In the genomic region with DNA sequence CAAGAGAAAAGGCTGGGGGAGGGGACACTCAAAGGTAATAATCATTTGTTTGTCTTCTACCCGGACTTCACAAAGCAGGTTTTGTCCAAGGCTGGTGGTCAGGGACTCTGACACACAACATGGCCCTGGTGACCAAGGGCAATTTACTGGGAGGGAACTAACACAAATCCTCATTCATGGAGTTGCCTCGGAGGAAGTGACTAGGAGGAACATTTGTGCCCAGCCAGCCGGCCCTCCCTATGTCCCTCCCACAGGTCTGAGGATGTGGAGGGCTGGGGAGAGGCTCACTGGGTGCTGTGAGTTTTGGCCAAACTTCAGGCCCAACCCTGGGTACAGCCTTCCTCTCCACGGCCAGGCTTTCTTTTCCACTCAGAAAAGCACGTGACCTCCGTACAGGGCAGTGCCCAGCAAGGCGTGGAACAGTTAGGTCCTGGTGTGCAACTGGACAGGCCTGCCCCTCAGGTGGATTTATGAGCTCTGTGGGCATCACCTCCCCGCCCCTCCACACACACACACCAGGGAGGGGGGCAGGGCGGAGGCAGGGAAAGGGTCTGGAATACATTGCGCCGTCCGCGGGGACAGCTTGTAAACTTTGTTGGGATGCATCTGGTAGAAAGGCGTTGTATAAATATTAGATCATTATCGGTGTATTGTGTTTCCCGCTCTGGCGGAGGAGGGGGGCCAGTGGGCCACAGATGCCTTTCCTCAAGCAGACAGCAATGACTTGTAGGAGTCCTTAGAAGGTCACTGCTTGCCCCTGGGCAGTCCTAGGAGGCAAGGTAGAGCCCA, we compare ENCODE assay signal across 8 mouse cellular contexts. TPM values are rescaled to one million over a fixed set of nuclear protein-coding genes. Genes with fewer than 3 reads are reported as not detected.
DNase-seq lines count a peak whose midpoint lies in the region; ATAC-seq lines count a peak whose summit lies in the region.

No protein-coding gene starts in this region.

- H3K9me3 ChIP-seq in embryonic facial prominence, embryonic 11.5 days (replicated peaks; ENCODE audit: control insufficient read depth, low read length): no peaks in the 10 kb centered on the region
- H3K9me3 ChIP-seq in hindbrain, embryonic 13.5 days: no peaks in the 10 kb centered on the region
- H3K9me3 ChIP-seq in limb, embryonic 12.5 days: no peaks in the 10 kb centered on the region
- H3K9me3 ChIP-seq in neural tube, embryonic 13.5 days: no peaks in the 10 kb centered on the region

- H3K27ac ChIP-seq in embryonic facial prominence, embryonic 11.5 days (replicated peaks; ENCODE audit: low read depth, low read length): peak overlapping the region; percentile 60
- H3K27ac ChIP-seq in hindbrain, embryonic 13.5 days: no peak overlapping the region
- H3K27ac ChIP-seq in limb, embryonic 12.5 days: peak overlapping the region; percentile 89
- H3K27ac ChIP-seq in neural tube, embryonic 13.5 days (replicated peaks): no peak overlapping the region

- H3K4me3 ChIP-seq in embryonic facial prominence, embryonic 11.5 days (ENCODE audit: low read depth, low read length): no peak overlapping the region
- no peak overlapping the region for H3K4me3 ChIP-seq in hindbrain, embryonic 13.5 days
- no peak overlapping the region for H3K4me3 ChIP-seq in limb, embryonic 12.5 days (replicated peaks)
- no peak overlapping the region for H3K4me3 ChIP-seq in neural tube, embryonic 13.5 days

- ATAC-seq in embryonic facial prominence, embryonic 11.5 days (replicated peaks; ENCODE audit: insufficient number of reproducible peaks, low FRiP score, low TSS enrichment, low read depth): peak; percentile 36; the same call in 1 of the 2 replicates
- 0 out of 2 replicates have a peak, but pooled peaks have one; percentile 15 for ATAC-seq in hindbrain, embryonic 13.5 days (ENCODE audit: low FRiP score)
- peak; percentile 72 for ATAC-seq in limb, embryonic 12.5 days (ENCODE audit: insufficient number of reproducible peaks, insufficient read depth, low FRiP score, low TSS enrichment, low read depth)
- ATAC-seq in neural tube, embryonic 13.5 days (ENCODE audit: low read depth): peak; percentile 59

- H3K9ac ChIP-seq in embryonic facial prominence, embryonic 11.5 days (replicated peaks; ENCODE audit: low read length): no peak overlapping the region
- no peak overlapping the region for H3K9ac ChIP-seq in hindbrain, embryonic 13.5 days
- H3K9ac ChIP-seq in limb, embryonic 12.5 days (replicated peaks): 0 out of 2 replicates have a peak overlapping the region, but pooled peaks have one; percentile 12
- H3K9ac ChIP-seq in neural tube, embryonic 13.5 days: no peak overlapping the region

- no peaks in the 10 kb centered on the region for H3K27me3 ChIP-seq in embryonic facial prominence, embryonic 11.5 days (ENCODE audit: control insufficient read depth, insufficient read depth, low read length)
- peaks cover 19% of the 10 kb centered on the region for H3K27me3 ChIP-seq in hindbrain, embryonic 13.5 days
- H3K27me3 ChIP-seq in limb, embryonic 12.5 days: peaks cover 30% of the 10 kb centered on the region
- peaks cover 10% of the 10 kb centered on the region; the same call in 1 of the 2 replicates for H3K27me3 ChIP-seq in neural tube, embryonic 13.5 days

- 24% methylated on average over 17 of the region's 17 CpGs for WGBS in embryonic facial prominence, embryonic 11.5 days
- 61% methylated on average over 17 of the region's 17 CpGs for WGBS in hindbrain, embryonic 13.5 days
- WGBS in limb, embryonic 12.5 days: 14% methylated on average over 17 of the region's 17 CpGs
- 25% methylated on average over 17 of the region's 17 CpGs for WGBS in neural tube, embryonic 13.5 days

- H3K36me3 ChIP-seq in embryonic facial prominence, embryonic 11.5 days (replicated peaks; ENCODE audit: control insufficient read depth, insufficient read depth, low read depth, low read length): no peaks in the 10 kb centered on the region
- no peaks in the 10 kb centered on the region for H3K36me3 ChIP-seq in hindbrain, embryonic 13.5 days
- H3K36me3 ChIP-seq in limb, embryonic 12.5 days: no peaks in the 10 kb centered on the region
- no peaks in the 10 kb centered on the region for H3K36me3 ChIP-seq in neural tube, embryonic 13.5 days

- H3K4me1 ChIP-seq in embryonic facial prominence, embryonic 11.5 days (ENCODE audit: control insufficient read depth, insufficient read depth, low read length): peaks cover 8% of the 10 kb centered on the region
- H3K4me1 ChIP-seq in hindbrain, embryonic 13.5 days (replicated peaks): peaks cover 14% of the 10 kb centered on the region; the same call in 1 of the 2 replicates
- H3K4me1 ChIP-seq in limb, embryonic 12.5 days (replicated peaks): peaks cover 46% of the 10 kb centered on the region
- peaks cover 25% of the 10 kb centered on the region for H3K4me1 ChIP-seq in neural tube, embryonic 13.5 days (replicated peaks)

- H3K4me2 ChIP-seq in embryonic facial prominence, embryonic 11.5 days (ENCODE audit: low read depth, low read length): no peak overlapping the region
- no peak overlapping the region for H3K4me2 ChIP-seq in hindbrain, embryonic 13.5 days
- H3K4me2 ChIP-seq in limb, embryonic 12.5 days: peak overlapping the region; percentile 21
- peak overlapping the region; percentile 22 for H3K4me2 ChIP-seq in neural tube, embryonic 13.5 days

- peak; percentile 62 for DNase-seq in embryonic facial prominence, embryonic 11.5 days (ENCODE audit: low spot score)
- no peak for DNase-seq in frontal cortex, postnatal 36 days (ENCODE audit: low spot score in 2 of 2)
- DNase-seq in right cerebral cortex, postnatal 4 days: no peak
- no peak for DNase-seq in T-cell, adult 2 months (ENCODE audit: low spot score)
- DNase-seq in thymus, postnatal 36 days: no peak

RNA-seq across cellular contexts. Expression of gene Gm12830, which starts 41.6 kb away (rescaled TPM):
- polyA plus RNA-seq in embryonic facial prominence, embryonic 11.5 days (2014; fragmentation: Nextera tagmentation; extraction: Ambion mirVana): not detected in 2 replicates
- polyA plus RNA-seq in hindbrain, embryonic 13.5 days (2015; fragmentation: Nextera tagmentation; extraction: Ambion mirVana): not detected in 2 replicates
- not detected in 2 replicates for polyA plus RNA-seq in limb, embryonic 12.5 days (2016; fragmentation: Nextera tagmentation; extraction: Ambion mirVana)
- not detected in 2 replicates for polyA plus RNA-seq in neural tube, embryonic 13.5 days (2015; fragmentation: Nextera tagmentation; extraction: Ambion mirVana)

Comparison
In these comparisons a context has a peak if more than half of its experiments do, and no peak if none do; other contexts are left out.
1. ATAC-seq: peak in every context shown above with its lines; median percentile 72 in limb, embryonic 12.5 days; 59 in neural tube, embryonic 13.5 days; 36 in embryonic facial prominence, embryonic 11.5 days; 15 in hindbrain, embryonic 13.5 days.
2. H3K27ac ChIP-seq: peak in embryonic facial prominence, embryonic 11.5 days (single experiment) and limb, embryonic 12.5 days (single experiment); none in hindbrain, embryonic 13.5 days (single experiment) and neural tube, embryonic 13.5 days (single experiment).
3. H3K4me2 ChIP-seq: peak in limb, embryonic 12.5 days (single experiment) and neural tube, embryonic 13.5 days (single experiment); none in embryonic facial prominence, embryonic 11.5 days (single experiment) and hindbrain, embryonic 13.5 days (single experiment).